Mouse (Mus musculus): ENCODE data around the gene Hexim2.

Hexim2 gene

GRCm38 (mm10) chr11:103173041-103173770, 41.0 kb downstream of the Hexim2 start:
- DNase-seq (ENCODE audit: low read depth, low spot score) = no peak

DNA sequence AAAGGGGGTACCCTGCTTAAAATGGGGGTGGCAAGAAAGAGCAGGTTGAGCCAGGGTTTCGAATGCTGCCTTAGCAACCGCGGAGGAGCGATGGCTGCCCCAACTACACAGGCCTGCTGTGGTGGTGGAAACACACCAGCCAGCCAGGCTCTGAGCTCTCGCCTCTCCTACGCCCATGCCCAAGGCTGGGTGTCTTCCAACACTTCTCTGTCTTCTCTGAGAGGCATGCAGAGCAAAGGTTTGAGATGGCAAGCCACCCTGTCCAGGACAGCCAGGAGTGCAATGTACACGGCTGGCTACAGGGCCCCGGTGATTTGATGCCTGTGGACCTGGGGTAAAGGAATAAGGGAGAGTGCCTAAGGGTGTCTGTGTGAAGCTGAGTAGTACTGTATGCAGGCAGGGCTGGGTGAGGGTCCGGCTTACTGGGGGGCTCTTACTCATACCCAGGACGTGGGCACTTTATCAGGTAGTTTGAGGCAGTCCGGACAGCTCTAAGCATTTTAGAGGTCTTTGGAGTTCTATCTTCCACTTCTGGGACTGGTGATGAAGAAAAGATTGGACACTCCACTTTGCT, 41.6 kb downstream of the Hexim2 start:
- no peak for DNase-seq (ENCODE audit: low read depth, low spot score)

DNA sequence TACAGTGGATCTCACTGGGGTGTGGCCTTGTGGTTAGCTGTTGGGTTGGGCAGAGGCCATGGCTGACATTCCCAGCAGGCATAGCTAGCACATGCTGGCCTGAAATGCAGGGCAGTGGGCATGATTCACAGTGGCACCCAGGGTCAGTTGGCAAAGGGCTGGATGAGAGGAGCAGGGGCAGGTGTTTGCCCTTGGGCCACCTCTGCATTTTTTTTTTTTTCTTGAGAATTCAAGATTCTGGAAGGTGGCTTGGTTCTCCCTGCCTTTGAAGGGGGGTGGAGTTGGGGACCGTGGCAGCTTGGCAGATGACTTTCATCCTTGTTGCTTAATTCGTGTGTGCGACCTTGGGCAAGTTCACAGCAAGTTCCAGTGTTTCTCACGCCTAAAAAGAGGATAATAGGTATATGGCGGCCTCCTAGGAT, 42.2 kb downstream of the Hexim2 start:
- no peak for DNase-seq (ENCODE audit: low read depth, low spot score)

DNA sequence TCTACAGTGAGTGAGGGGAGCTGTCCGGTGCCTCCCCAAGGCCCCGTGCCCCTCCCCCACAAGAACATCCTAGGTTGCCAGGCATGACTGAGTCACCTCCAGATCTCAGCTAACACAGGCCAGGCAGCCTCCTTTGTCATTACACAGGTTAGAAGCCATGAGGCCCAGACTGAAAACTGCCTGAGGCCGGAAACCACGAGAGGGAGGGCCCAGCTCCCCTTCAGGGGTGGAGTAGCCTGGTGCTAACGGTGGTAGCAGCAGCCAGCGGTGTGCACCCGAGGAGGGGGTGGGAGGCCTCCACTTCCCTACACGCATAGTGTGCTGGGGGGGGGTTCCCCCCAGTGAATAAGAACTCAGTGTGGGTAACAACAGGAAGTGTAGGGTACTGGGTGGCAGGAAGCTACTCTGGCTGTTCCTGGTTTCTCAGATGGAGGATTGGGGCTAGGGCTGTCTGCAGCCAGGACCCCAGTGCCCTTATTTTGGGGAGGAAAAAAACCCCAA, 42.7 kb downstream of the Hexim2 start:
- peak; percentile 77 for DNase-seq (ENCODE audit: low read depth, low spot score)

DNA sequence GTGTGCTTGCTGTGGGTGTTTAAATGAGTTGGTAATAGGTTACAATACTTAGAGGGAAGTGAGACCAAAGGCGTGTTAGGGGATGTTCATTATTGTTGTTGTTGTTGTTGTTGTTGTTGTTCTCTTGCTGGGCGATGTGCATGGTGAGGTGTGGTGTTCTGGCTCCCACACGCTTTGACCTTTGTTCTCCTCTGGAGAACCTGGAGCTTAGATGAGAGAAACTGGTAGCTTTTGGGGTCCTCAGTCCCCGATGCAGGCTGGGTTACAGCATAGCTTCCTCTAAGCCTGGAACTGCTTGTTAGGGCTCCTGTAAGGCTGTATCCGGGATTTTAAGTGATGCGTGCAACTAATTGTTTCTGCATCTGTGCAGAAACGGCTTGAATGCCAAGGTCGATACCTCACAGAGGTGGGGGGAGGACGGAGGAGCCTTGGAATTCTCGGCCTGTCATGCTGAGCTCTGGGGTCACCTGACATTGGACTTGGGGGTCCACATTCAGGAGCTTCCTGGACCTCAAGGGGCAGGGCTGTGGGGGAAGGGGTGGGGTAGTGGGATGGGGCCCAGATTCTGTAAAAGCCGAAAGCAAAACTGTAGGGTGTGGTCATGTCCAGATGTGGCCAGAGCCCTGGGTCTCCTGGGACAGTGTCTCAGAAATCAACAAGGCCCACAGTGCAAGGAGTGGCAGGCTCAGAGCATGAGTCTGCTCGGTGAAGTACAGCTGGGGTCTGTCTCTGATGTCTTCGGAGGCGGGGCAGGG, 43.6 kb downstream of the Hexim2 start:
- no peak for DNase-seq (ENCODE audit: low read depth, low spot score)

DNA sequence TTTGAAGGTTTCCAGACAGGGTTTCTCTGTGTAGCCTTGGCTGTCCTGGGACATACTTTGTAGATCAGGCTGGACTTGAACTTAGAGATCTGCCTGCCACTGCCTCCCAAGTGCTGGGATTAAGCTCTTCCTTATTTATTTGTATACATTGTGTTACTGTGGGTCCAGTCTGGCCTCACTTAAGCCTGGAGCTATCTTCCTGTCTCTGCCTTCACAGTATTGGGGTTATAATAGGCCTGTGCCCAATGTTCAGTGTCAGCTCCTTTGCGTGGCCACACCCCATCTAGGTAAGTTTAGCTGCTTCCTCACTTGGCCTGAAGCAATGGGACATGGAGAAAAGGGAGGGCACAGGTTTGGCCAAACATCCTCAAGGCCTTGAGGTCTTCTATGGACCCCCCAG, 44.3 kb downstream of the Hexim2 start:
- no peak for DNase-seq (ENCODE audit: low read depth, low spot score)

GRCm38 (mm10) chr11:103177216-103177615, 45.0 kb downstream of the Hexim2 start:
- no peak for DNase-seq (ENCODE audit: low read depth, low spot score)

DNA sequence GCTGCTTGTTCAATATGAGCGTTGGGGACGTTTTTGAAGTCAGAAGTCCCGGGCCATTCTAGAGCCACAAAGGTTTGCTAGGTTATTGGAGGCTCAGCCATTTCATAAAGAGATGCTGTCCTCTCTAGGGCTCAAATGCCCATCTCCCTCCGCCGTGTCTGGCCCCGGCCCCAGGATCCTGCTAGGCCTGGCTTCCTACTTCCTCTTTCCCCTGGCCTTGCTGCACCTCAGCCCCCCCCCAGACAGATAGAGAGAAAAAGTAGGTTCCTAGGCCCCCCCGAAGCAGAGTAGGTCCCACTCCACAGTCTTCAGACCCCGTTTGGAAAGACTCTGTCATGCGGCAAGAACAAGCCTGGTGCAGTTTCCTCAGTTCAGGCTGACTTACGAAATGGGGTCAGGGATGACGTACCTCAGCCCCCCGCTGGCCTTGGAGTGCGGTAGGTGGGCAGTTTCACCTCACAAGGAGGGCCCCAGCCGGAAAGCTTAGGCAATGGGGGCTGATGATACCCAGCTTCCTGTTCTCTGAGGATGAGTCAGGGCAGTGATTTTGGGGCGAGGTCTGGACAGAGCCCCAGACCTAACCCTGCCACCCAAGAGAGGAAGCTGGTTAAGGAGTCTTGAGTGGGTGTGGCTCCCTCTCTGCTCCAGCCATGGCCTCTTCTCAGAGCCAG, 45.7 kb downstream of the Hexim2 start:
- DNase-seq (ENCODE audit: low read depth, low spot score) = no peak

DNA sequence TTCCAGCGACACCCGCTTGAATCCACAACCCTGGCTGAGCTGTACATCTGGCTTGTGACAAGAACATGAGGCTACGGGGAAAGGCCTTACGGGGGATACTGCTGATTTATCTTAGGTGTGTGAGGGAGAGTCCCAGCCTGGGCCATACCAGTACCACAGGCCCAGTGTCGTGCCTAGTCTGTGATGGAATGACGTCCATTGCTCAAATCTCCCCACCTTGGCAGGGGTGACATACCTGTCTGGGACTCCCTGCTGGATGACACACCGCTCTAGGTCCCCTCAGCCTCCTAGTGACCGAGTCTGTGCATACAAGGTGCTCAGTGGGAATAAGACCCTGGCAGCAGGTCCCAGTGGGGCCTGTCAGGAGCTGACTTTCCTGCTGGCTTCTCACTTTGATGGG, 46.5 kb downstream of the Hexim2 start:
- DNase-seq (ENCODE audit: low read depth, low spot score) = no peak

DNA sequence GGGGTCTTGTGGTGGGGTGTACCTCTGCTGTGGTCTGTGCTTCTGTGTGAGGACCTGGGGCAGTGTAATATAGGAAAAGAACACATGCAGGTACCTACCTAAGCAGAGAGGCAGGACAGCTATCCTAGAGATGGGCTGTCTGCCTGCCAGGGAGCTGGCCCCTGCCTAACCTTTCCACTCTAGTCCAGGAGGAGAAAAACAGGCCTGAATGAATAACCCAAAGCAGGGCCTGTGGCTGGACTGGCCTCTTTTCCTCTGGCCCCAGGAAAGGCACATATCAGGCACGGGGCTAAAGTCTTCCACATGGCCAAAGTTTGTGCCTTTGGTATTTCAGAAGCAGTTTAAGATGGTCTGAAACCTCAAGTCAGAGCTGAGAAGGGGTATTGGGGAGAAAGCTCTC, 48.2 kb downstream of the Hexim2 start:
- DNase-seq (ENCODE audit: low read depth, low spot score) = no peak

DNA sequence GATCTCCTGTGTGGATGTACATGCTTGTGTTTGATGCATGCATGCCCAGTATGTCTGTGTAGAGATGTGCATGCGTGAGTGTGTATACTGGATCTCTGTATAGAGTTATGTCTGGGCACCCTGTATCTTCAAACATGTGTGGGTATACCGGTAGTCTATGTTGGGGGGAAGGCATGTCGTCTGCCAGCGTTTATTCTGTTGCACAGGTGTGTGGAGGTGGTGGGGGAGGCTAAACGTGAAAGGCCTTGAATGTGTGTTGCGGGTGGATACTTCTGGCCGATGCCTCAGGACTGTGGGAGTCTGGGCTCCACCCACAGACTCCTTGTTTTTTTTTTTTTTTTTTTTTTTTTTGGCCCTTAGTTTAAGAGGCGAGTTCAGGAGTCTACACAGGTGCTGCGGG, 49.1 kb downstream of the Hexim2 start:
- DNase-seq (ENCODE audit: low read depth, low spot score) = no peak

- no peak for DNase-seq (ENCODE audit: low read depth, low spot score)
Measured at GRCm38 (mm10) chr11:103181911-103182310, 49.7 kb downstream of the Hexim2 start.

- DNase-seq (ENCODE audit: low read depth, low spot score) = peak; percentile 58
Measured at GRCm38 (mm10) chr11:103184891-103185290, 52.7 kb downstream of the Hexim2 start.
